Mouse (Mus musculus) liver, adult 2 months (tissue): ENCODE results near the gene Dapk3.

ENCODE experiments used
- CTCF ChIP-seq: fragments of 200-500 bp; IDR thresholded peaks from 2 replicates; pipeline ENCODE4 v1.5.1; 2011; ENCODE audit warnings: low read depth, low read length, control low read depth
- POLR2A ChIP-seq: fragments of 200-500 bp; IDR thresholded peaks from 2 replicates; pipeline ENCODE4 v1.6.1; 2011; ENCODE audit warnings: low read length, control low read depth; ENCODE audit not compliant: insufficient read depth; ENCODE audit errors: extremely low read depth

DNA sequence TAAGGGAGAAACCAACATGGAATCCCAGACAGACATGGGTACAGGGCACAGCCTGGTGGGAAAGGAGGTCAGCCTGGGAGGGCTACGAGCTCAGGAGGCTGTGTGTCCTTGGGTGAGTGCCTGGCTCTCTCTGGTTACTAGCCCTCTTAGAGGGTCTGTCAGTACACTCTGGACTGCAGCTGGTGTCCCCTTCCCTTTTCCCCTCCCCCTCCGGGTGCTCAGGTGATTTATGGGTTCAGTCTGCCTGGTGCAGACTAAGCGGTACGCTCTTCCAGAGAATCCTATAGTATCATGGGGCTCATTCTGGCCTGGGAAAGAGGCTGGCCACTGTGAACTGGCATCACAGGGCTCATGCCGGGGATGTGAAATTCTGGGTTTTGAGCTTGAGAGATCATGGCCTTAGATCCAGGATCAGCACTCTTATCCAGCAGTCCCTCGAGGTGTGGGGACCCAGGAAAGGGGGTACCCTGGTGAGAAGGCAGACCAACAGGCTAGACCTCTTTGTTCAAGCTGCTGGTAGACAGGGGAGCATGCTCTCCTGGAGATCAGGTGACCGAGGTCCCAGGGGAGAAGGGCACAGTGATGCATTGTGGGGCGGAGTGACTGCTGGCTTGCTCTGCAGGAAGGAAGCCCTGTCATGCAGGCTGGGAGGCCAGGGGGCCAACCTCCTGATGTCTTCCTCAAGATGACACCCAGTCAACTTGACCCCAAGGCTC is 21.0 kb upstream of the Dapk3 start:
- TF ChIP-seq CTCF (no peak), POLR2A (no peak)
